Mouse (Mus musculus): ENCODE results near the gene Dab1. TPM values are rescaled to one million over a fixed set of nuclear protein-coding genes. Genes with fewer than 3 reads are reported as not detected.

Gene Dab1
- polyA plus RNA-seq, 1 experiment from 2014 or later, result 3.8 TPM

GRCm38 (mm10) chr4:103934364-103934763 is 315.2 kb downstream of the Dab1 start:
- 83% methylated on average over 3 of the region's 3 CpGs for WGBS
- Histone ChIP-seq H3K9ac (no peak overlapping the region), H3K27me3 (no peaks in the 10 kb centered on the region), H3K27ac (no peak overlapping the region), H3K4me2 (no peak overlapping the region), H3K4me3 (no peak overlapping the region), H3K4me1 (no peaks in the 10 kb centered on the region), H3K9me3 (no peaks in the 10 kb centered on the region), H3K36me3 (no peaks in the 10 kb centered on the region)
- no peak for ATAC-seq (ENCODE audit: borderline replicate concordance, extremely low read depth, low FRiP score, low TSS enrichment)

DNA sequence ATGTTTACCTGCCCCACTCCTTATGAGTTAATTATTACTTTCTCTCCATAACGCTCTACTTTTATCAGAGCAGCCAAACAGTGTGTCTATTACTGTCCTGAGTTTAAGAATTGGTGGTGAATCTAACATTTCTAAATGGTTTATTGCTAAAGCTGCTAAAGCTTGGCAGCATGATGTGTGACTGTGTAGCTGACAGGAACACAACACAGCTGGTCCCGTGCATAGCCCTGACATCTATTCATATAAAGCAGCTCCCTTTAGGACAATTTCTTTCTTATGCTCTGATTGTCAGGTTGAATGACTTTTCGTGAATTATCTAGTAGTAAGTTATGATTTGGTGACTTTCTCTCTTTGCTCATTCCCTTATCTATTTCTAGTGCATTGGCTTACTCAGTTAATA is 329.1 kb downstream of the Dab1 start:
- Histone ChIP-seq H3K9ac (no peak overlapping the region), H3K4me2 (no peak overlapping the region), H3K36me3 (no peaks in the 10 kb centered on the region), H3K4me3 (no peak overlapping the region), H3K9me3 (no peaks in the 10 kb centered on the region), H3K27ac (no peak overlapping the region), H3K4me1 (no peaks in the 10 kb centered on the region), H3K27me3 (0 out of 2 replicates have a peak, but pooled peaks cover 5% of the 10 kb centered on the region)
- WGBS, result 22% methylated on average over 3 of the region's 3 CpGs
- ATAC-seq (ENCODE audit: borderline replicate concordance, extremely low read depth, low FRiP score, low TSS enrichment), result no peak

- no peaks in the 10 kb centered on the region for H3K36me3 ChIP-seq
- no peak for ATAC-seq (ENCODE audit: borderline replicate concordance, extremely low read depth, low FRiP score, low TSS enrichment)
- H3K9ac ChIP-seq, result no peak overlapping the region
- H3K9me3 ChIP-seq, result no peaks in the 10 kb centered on the region
- 50% methylated on average over 9 of the region's 9 CpGs for WGBS
- H3K27ac ChIP-seq, result no peak overlapping the region
- no peaks in the 10 kb centered on the region for H3K4me1 ChIP-seq
- no peak overlapping the region for H3K4me2 ChIP-seq
- H3K27me3 ChIP-seq, result no peaks in the 10 kb centered on the region
- H3K4me3 ChIP-seq, result no peak overlapping the region
Measured at GRCm38 (mm10) chr4:103953652-103954220, 334.6 kb downstream of the Dab1 start.

DNA sequence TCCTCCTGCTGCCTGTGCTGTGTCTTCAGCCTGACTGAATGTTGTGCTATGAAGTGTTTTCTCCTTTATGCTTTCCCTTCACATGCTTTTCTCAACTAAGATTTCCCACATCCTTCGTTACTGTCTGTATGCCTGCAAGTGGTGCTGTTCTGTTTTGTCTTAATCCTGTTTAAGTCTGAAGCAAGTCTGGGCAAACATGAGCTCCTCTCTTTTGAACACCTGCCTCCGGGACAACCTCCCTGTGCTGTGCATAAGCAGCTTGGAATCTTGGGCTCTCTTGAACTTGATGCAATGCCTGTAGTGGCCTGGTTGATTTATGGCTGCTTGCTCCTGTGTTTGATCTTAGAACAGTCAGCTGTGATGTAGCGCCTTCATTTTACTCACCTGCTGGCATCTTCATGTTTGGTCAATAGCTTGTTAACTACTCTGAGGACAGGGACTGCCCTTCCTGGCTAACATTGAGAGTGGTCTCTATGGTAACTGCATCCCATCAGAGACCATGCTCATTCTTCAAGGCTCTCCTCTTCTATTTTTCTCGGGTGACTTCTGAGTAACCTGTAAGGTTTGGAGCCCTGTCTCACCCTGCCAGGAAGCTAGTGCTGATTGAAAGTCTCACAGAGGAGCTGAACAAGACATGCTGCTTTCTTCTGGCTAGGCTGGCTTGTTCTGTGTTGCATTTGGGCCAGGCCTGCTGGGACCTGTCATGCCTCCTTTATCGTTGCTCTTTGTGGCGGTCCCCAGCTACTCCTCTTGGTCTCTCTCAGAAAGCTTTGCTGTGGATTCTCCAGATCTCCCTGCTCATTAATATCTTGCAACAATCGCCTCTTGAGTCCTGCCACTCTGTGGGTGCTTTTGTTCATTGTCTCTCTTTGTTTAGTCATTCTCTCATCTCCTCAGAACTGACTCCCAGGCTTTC is 342.2 kb downstream of the Dab1 start:
- H3K9ac ChIP-seq, result no peak overlapping the region
- H3K4me3 ChIP-seq, result no peak overlapping the region
- H3K36me3 ChIP-seq, result no peaks in the 10 kb centered on the region
- H3K27ac ChIP-seq, result no peak overlapping the region
- 67% methylated on average over 7 of the region's 7 CpGs for WGBS
- no peaks in the 10 kb centered on the region for H3K4me1 ChIP-seq
- no peaks in the 10 kb centered on the region for H3K9me3 ChIP-seq
- H3K27me3 ChIP-seq, result no peaks in the 10 kb centered on the region
- no peak for ATAC-seq (ENCODE audit: borderline replicate concordance, extremely low read depth, low FRiP score, low TSS enrichment)
- no peak overlapping the region for H3K4me2 ChIP-seq

DNA sequence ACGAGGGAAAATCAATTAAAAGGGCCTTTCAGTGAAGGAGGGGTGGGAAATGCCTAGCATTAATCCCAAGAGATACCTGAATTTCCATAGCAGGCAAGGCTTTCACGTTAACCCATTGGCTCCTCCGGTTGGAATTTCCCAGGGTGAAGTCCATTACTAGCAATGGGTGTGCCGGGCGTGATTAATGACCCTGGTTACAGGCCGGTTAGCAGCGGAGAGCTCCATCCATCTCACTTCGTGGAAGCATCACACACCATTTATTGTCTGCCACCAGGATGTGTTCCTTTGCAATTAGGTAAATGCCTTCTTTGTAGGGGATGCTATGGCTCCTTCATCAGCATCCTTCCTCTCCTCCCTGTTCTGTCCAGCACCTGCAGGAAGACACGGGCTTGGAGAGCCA is 350.7 kb downstream of the Dab1 start:
- H3K4me2 ChIP-seq, result no peak overlapping the region
- H3K4me1 ChIP-seq, result no peaks in the 10 kb centered on the region
- H3K4me3 ChIP-seq, result no peak overlapping the region
- ATAC-seq (ENCODE audit: borderline replicate concordance, extremely low read depth, low FRiP score, low TSS enrichment), result no peak
- no peaks in the 10 kb centered on the region for H3K9me3 ChIP-seq
- no peaks in the 10 kb centered on the region for H3K27me3 ChIP-seq
- 58% methylated on average over 9 of the region's 9 CpGs for WGBS
- H3K27ac ChIP-seq, result no peak overlapping the region
- no peaks in the 10 kb centered on the region for H3K36me3 ChIP-seq
- no peak overlapping the region for H3K9ac ChIP-seq

DNA sequence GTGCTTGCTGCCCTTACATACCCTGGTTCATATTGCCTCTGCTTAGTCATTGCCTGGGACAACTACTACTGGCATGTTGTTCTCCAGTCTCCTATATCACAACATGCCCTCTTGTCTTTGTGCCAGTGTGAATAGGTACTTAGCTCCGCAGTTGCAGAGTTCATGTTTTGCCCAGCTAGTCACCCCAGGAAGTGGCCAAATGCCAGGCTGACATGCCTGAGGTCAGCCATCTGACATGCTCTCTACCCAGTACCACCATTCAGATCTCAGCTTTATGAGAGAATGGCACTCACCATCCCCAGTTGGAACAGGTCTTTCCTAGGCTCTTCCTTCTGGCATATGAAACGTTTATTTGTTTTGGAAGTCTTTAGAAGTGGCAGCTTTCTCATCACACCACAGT is 355.4 kb downstream of the Dab1 start:
- Histone ChIP-seq H3K4me2 (no peak overlapping the region), H3K4me1 (no peaks in the 10 kb centered on the region), H3K27ac (no peak overlapping the region), H3K9me3 (no peaks in the 10 kb centered on the region), H3K27me3 (no peaks in the 10 kb centered on the region), H3K36me3 (no peaks in the 10 kb centered on the region), H3K4me3 (no peak overlapping the region), H3K9ac (no peak overlapping the region)
- 55% methylated on average over 2 of the region's 2 CpGs for WGBS
- ATAC-seq (ENCODE audit: borderline replicate concordance, extremely low read depth, low FRiP score, low TSS enrichment), result no peak

- no peak overlapping the region for H3K4me2 ChIP-seq
- H3K36me3 ChIP-seq, result no peaks in the 10 kb centered on the region
- H3K4me3 ChIP-seq, result no peak overlapping the region
- H3K27ac ChIP-seq, result no peak overlapping the region
- H3K4me1 ChIP-seq, result no peaks in the 10 kb centered on the region
- 72% methylated on average over 2 of the region's 2 CpGs for WGBS
- H3K9ac ChIP-seq, result no peak overlapping the region
- no peaks in the 10 kb centered on the region for H3K9me3 ChIP-seq
- H3K27me3 ChIP-seq, result no peaks in the 10 kb centered on the region
- no peak for ATAC-seq (ENCODE audit: borderline replicate concordance, extremely low read depth, low FRiP score, low TSS enrichment)
Measured at GRCm38 (mm10) chr4:103974946-103975345, 355.8 kb downstream of the Dab1 start.

DNA sequence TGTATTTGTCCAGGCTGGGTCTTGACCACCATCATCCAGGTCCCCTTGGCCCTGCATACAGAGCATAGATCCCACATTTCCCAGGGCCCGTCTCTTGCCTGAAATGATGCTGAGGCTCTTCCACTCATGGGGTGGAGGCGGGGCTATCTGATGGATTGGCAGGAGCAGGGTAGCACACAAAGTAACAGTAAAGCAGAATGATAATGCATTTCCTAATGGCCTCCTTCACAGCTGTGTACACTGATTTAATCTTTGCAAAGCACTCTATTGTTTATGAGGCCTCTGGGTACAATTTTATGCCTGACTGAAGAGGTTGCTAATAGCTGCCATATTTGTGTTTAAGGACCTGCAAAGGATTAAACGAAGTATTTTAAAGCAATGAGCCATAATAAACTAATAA is 374.7 kb downstream of the Dab1 start:
- Histone ChIP-seq H3K9me3 (no peaks in the 10 kb centered on the region), H3K4me2 (no peak overlapping the region), H3K36me3 (no peaks in the 10 kb centered on the region), H3K9ac (no peak overlapping the region), H3K27ac (no peak overlapping the region), H3K27me3 (no peaks in the 10 kb centered on the region), H3K4me3 (no peak overlapping the region), H3K4me1 (no peaks in the 10 kb centered on the region)
- 75% methylated on average over 3 of the region's 3 CpGs for WGBS
- ATAC-seq (ENCODE audit: borderline replicate concordance, extremely low read depth, low FRiP score, low TSS enrichment), result no peak

DNA sequence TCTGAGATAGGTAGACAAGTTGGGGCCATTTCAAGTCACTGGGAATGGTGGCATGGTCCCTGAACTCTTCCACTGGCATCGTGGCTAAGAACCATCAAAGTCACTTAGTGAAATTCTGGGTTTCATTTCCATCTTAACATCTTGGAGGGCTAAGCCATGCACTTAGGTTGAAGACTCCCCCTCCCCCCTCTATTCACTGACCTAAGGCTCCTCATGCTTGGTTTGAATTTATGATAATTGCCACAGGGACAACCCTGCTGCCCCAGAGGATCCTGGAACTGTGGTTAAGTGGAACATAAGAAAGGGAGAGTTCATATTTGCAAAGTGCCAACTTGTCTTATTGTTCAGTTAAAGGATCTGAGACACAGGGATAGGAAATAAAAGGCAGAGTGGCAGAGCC is 375.2 kb downstream of the Dab1 start:
- no peak overlapping the region for H3K9ac ChIP-seq
- ATAC-seq (ENCODE audit: borderline replicate concordance, extremely low read depth, low FRiP score, low TSS enrichment), result no peak
- H3K4me2 ChIP-seq, result no peak overlapping the region
- no peak overlapping the region for H3K4me3 ChIP-seq
- no peak overlapping the region for H3K27ac ChIP-seq
- H3K9me3 ChIP-seq, result no peaks in the 10 kb centered on the region
- 91% methylated on average over 1 of the region's 1 CpGs for WGBS
- no peaks in the 10 kb centered on the region for H3K27me3 ChIP-seq
- no peaks in the 10 kb centered on the region for H3K36me3 ChIP-seq
- H3K4me1 ChIP-seq, result no peaks in the 10 kb centered on the region

DNA sequence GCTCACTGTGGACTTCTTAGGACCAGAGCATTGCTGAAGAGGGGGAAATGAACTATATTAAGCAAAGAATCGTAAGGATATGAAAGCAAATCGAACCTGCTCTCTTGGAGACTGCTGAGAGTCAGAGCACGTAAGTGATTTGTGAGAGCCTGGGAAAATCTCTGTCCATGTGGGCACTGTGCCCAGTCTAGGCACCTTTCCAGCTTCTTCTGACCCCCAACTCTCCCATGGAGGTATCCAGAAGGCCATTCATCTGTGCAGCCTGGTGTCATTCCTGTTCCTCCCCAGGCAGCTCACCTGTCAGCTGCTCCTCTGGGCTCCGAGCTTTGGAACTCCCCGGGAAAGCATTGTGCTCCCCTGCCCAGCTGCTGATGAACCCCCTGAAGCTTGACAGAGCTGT is 389.2 kb downstream of the Dab1 start:
- 42% methylated on average over 5 of the region's 5 CpGs for WGBS
- no peak for ATAC-seq (ENCODE audit: borderline replicate concordance, extremely low read depth, low FRiP score, low TSS enrichment)
- H3K36me3 ChIP-seq, result no peaks in the 10 kb centered on the region

GRCm38 (mm10) chr4:104011683-104012082 is 392.5 kb downstream of the Dab1 start:
- H3K27me3 ChIP-seq, result no peaks in the 10 kb centered on the region
- H3K4me2 ChIP-seq, result no peak overlapping the region
- ATAC-seq (ENCODE audit: borderline replicate concordance, extremely low read depth, low FRiP score, low TSS enrichment), result no peak
- H3K4me3 ChIP-seq, result no peak overlapping the region
- no peak overlapping the region for H3K9ac ChIP-seq
- H3K4me1 ChIP-seq, result no peaks in the 10 kb centered on the region
- no peak overlapping the region for H3K27ac ChIP-seq
- no peaks in the 10 kb centered on the region for H3K36me3 ChIP-seq
- H3K9me3 ChIP-seq, result no peaks in the 10 kb centered on the region
- WGBS, result 42% methylated on average over 4 of the region's 4 CpGs

More for the DNA sequence above, 389.2 kb downstream of the Dab1 start:
- no peak overlapping the region for H3K4me3 ChIP-seq
- no peak overlapping the region for H3K9ac ChIP-seq
- H3K27ac ChIP-seq, result no peak overlapping the region
- H3K27me3 ChIP-seq, result no peaks in the 10 kb centered on the region
- no peaks in the 10 kb centered on the region for H3K9me3 ChIP-seq
- no peak overlapping the region for H3K4me2 ChIP-seq
- no peaks in the 10 kb centered on the region for H3K4me1 ChIP-seq

DNA sequence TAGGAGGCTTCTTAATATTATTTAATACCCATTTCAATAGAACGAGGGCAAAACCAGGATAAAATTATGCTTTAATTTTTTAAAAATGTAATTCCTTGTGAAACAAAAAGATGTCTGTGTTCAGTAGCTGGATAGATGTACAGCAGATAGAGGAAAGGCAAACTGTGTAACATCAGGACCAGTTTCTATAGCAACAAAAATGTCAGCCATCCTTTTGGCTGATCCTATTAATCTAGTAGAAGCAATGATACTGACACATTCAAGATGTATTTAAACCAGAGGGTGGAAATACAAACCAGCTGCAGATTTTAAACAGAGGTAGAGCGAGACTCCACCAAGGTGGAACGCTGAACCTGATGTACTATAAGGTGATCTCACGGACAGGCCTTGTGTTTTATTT is 393.0 kb downstream of the Dab1 start:
- no peaks in the 10 kb centered on the region for H3K27me3 ChIP-seq
- no peaks in the 10 kb centered on the region for H3K9me3 ChIP-seq
- no peaks in the 10 kb centered on the region for H3K36me3 ChIP-seq
- no peak overlapping the region for H3K9ac ChIP-seq
- ATAC-seq (ENCODE audit: borderline replicate concordance, extremely low read depth, low FRiP score, low TSS enrichment), result no peak
- WGBS, result 72% methylated on average over 4 of the region's 4 CpGs
- H3K27ac ChIP-seq, result no peak overlapping the region
- no peaks in the 10 kb centered on the region for H3K4me1 ChIP-seq
- no peak overlapping the region for H3K4me2 ChIP-seq
- H3K4me3 ChIP-seq, result no peak overlapping the region
